Mouse (Mus musculus) gastrocnemius, postnatal 14 days (tissue): ENCODE data around the gene Lpp. TPM values are rescaled to one million over a fixed set of nuclear protein-coding genes. Genes with fewer than 3 reads are reported as not detected.

Source experiments
- DNase-seq: peaks from one replicate; pipeline ENCODE4 v3.0.0; 2021; ENCODE audit warnings: mixed read lengths
- intact Hi-C: fragments of 180-260 bp; cut with DNase I; formaldehyde crosslinking; loops from one replicate; pipeline ENCODE4 v1.15.1; 2025; ENCODE audit warnings: low total_unique reads
- total RNA-seq, 2 experiments: library from RNA; stranded (reverse); gene quantifications; 2 replicates each; pipeline ENCODE4 v1.2.3; 2021

Gene Lpp
- total RNA-seq, 2 experiments from 2014 or later = 27.5 to 30.2 TPM

- no peak for DNase-seq
- intact Hi-C loops = no loop called here
Observed at GRCm38 (mm10) chr16:24463842-24464241, 70.5 kb downstream of the Lpp start.

- DNase-seq = no peak
- intact Hi-C loops = no loop called here
Observed at GRCm38 (mm10) chr16:24464436-24464835, 71.1 kb downstream of the Lpp start.

- intact Hi-C loops = no loop called here
- no peak for DNase-seq
Observed at GRCm38 (mm10) chr16:24465633-24466032, 72.3 kb downstream of the Lpp start.

DNA sequence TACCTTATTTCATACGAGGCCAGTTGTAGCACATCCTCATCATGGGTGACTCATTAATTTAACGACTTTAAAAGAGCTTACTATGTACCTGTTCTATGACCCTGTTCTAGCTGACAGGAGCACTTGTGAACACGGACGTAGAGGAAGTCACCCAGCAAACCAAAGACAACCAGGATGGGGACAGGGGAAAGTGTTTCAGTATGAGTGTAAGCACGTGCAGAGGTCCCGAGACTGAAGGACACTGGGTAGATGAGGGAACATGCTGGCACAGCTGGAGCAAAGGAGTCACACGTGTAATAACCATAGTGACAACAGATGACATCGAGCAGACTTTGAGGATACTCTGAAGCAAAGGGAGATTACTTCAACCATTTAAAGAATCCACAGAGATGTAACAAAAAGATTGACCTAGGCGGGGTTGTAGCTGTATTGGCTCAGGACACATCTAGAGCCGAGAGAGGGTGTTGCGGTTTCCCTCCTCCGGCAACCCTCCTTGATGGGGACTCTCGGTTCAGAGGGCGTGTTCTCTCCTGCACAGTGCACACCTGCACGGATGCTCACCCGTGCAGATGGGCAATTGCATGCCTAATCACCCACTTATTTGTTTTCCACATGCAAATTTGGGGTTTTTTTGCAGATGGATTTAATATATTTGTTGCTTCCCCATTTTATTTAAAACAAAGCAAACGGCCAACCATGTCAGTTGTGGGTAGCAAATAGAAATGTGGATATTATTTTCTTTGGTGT, 74.4 kb downstream of the Lpp start:
- no peak for DNase-seq
- intact Hi-C loops = no loop called here

GRCm38 (mm10) chr16:24469313-24469712, 76.0 kb downstream of the Lpp start:
- intact Hi-C loops = no loop called here
- no peak for DNase-seq

GRCm38 (mm10) chr16:24470601-24471000, 77.3 kb downstream of the Lpp start:
- intact Hi-C loops = no loop called here

DNA sequence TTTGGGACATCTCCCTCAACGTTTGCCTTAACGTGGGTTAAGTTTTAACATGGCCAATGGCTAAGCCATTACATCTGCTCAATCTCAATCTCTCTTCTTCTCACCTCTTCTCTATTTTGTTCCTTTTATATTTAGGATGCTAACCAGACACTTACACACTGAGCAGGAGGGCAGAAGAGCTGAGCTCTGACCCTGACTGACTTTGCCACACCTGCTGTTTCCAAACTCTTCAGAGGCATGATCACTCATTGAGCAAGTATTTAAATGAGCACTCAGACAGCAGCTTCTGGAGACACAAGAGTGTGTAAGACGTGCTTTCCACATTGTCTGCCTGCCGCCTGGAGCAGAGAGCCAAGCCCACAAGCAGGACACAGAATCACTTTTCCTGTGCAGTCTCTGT, 77.7 kb downstream of the Lpp start:
- no peak for DNase-seq
- intact Hi-C loops = no loop called here

More at GRCm38 (mm10) chr16:24470601-24471000, 77.3 kb downstream of the Lpp start:
- no peak for DNase-seq

DNA sequence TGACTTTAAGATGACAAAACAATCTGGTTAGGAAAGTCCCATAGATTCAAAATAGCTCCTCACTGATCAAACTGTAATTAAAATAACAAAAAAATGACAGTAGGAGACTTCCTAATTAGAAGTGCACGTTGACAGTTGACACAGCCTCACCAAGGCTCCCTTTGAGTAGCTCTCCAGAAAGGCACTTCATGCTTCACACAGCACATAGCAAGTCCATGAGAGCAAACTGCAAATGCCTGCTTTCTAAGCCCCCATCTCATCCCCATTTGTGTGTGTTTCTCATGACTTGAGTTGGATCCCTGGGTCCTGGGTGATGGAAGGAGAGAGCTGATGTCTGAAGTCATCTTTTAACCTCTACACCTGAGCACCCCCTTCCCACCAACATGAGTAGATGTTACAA, 78.5 kb downstream of the Lpp start:
- no peak for DNase-seq
- intact Hi-C loops = no loop called here

DNA sequence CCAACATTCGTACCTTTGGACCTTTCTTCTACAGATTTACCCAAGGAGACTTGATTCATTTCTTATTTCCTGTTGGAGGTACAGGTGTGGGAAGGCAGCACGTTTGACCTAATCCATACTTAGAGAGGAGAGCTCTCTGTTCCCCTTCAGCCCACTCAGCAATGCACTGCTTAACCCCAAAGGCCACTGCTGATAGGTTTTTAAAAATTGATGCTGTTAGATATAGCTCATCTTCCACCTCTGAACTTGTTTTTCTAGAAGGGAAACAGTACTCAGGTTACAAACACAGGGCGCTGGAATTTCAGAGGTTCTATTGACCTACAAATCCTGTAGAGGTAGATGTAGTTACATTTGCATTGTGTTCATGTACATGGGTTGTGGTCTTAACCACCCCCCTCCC, 80.7 kb downstream of the Lpp start:
- intact Hi-C loops = no loop called here

GRCm38 (mm10) chr16:24474781-24475180, 81.5 kb downstream of the Lpp start:
- no peak for DNase-seq
- intact Hi-C loops = no loop called here

More for the DNA sequence above, 80.7 kb downstream of the Lpp start:
- no peak for DNase-seq

DNA sequence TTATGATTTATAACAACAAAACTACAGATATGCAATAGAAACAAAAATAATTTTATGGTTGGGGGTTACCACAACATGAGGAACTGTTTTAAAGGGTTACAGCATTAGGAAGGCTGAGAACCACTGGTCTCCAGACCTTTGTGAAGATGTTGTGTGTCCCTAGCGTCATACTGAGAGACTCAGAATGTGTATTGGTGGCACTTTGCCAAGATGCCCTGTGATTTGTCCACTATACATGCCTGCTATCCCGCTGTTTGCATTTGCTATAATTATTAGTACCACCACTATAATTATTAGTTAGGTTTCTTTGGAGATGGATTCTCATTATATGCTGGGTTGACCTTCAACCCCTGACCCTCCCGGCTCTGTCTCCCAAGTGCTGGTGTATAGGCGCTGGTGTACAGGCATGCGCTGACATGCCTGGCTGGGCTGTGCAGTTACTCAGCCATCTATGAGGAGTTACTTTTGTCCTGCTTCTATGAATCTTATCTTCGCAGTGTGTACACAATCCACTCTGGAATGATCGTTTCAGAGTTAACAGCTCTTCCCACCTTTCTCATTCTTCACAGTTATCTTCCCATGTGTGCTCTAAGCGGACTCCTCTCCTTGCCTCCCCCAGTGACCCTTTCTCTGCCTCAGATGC, 82.1 kb downstream of the Lpp start:
- intact Hi-C loops = no loop called here
- DNase-seq = no peak

DNA sequence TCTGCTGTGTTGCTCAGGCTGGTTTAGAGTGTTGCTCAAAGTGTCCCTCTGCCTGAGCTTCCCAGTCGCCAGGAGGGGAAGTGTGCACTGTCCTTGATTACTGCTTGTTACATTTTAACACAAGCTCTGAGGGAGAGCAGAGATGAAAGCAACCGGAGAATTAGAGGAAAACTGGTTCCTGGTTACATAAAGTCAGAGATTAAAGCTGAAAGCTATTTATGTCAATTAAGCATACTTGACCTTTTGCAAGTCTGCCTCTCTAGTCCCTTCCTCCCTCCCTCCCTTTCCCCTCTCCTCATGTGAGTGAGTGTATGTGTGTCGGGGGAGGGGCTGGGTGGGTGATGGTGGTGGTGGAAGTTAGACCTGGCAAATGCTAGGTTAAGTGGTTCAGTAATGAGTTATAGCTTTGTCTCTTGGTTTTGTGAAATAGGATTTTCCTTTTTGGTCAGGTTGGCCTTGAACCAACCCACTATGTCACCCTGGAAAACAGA, 83.6 kb downstream of the Lpp start:
- no peak for DNase-seq
- intact Hi-C loops = no loop called here

DNA sequence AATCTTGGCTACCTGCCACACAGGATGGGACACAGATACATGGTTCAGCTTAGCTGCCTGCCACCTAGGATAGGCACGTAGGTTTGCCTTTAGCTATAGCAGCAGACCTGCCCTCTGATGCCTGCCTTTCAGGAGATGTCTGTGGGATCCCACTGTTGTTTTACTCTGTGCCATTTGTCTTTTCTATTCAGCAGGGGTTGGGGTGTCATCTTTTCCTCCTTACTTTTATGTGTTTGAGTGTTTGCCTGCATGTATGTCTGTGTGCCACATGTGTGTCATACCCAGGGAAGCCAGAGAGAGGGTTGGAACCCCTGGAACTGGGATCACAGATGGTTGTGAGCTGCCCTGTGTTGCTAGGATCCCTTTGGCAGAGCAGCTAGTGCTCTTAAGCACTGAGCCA, 84.7 kb downstream of the Lpp start:
- intact Hi-C loops = no loop called here
- DNase-seq = no peak

- no peak for DNase-seq
- intact Hi-C loops = no loop called here
Observed at GRCm38 (mm10) chr16:24478851-24479250, 85.5 kb downstream of the Lpp start.

GRCm38 (mm10) chr16:24482648-24483047, 89.3 kb downstream of the Lpp start:
- intact Hi-C loops = no loop called here
- DNase-seq = no peak

DNA sequence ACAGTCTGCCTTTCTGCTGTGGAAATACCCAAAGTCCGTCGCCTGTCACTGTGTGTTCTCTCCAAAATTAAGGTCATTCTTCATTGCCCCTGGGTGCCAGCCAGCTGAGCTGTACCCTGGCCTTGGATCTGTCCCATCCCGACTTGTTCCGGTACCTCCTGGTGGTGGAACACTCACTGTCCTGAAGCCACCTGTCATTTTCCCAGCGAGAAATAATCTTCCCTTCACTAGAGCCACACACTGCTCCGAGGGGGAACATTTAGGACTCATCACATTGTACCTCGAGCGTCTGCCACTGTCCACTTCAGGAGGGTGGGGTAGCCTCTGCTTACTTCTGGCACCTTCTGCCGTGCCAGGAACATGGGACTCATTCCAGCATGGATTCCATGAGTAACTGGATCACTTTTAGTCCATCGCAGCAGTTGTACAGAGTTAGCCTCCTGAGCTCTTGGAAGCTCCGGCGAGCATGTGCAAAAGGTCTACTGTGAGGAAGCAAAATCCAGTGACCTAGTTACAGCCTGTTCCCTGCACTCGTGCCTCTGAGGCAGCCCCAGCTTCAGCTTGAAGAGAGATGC, 90.3 kb downstream of the Lpp start:
- peak; percentile 73 for DNase-seq
- intact Hi-C loops = no loop called here

DNA sequence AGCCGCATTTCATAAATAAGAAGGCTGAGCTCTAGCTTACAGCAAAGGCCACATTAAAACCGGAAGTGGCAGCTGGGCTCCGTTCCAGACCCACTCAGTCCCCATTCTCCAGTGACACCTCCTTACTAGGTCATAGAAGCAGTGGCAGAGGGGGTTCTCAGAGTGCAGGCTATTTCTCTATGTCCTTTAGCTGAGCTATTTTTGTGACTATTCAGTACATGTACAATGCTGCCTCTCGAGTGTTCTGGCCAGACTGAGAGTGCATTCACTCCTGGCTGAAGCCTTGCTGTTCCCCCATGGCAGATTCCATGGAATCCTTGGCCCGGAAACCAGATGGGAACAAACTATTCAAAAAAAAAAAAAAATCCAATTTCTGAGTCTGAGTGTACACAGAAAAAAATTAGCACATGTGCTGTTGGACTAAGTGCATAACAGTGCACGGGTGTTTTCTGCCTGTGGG, 94.5 kb downstream of the Lpp start:
- intact Hi-C loops = no loop called here
- peak; percentile 67 for DNase-seq

- DNase-seq = peak; percentile 16
- intact Hi-C loops = no loop called here
Observed at GRCm38 (mm10) chr16:24489516-24490285, 96.4 kb downstream of the Lpp start.

DNA sequence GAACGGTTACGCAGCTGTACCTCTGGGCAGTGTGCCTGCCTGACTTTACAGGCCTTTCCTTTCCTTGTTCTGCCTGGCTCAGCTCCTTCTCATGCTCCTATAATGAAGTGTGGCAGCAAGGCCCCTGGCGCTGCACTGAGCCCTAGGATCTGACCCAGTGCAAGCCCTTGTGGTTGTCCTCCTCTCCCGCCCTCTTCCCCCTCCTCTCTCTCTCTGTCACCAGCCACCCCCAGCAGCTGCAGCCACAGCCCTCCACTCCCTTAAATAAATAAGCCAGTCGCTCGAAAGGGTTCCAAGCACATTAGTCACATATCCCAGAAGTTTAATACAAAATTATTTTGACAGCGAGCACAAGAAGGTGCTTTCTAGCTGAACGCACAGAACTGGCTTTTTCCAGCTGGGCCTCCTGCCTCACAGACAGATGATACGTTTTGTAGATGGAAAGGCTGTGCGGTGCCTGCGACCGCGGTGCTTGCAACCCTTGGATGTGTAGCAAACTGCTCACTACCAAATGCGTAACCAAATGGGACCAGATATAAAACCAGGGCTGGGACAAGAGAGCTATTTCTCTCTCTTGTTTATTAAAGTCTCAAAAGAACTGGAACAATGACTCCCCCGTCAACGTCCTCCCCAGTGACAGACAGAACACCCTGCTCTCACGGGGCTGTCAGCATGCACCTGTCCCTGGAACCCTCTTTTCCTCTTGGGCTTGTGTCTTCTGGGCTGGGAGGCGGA, 97.6 kb downstream of the Lpp start:
- peak; percentile 62 for DNase-seq
- intact Hi-C loops = no loop called here

DNA sequence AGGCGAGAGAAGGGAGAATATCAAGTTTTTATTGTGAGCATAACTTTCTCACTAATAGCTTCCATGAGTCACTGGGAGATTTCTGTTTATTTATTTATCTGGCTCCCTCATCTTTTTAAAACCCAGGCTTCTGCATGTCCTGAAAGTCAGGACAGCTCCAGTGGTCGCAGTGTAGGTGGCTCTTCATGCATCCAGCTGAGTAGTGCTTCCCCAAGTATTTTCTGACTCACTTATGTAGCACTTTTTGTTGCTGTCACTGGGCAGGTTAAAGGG, 98.1 kb downstream of the Lpp start:
- intact Hi-C loops = no loop called here
- no peak for DNase-seq
